Mouse (Mus musculus) kidney, adult 8-10 months (tissue): ENCODE measurements around the gene Cbx7.
"Not testable (repeated sequence)": the region's sequence is repeated elsewhere in the genome, so short reads cannot be mapped to it uniquely, and the experiment has no call there.

Source experiments
- DNase-seq, 2 experiments: peaks; one replicate each; pipeline ENCODE4 v3.0.0; 2022

Cbx7 gene

GRCm38 (mm10) chr15:79946022-79946421 lies 24.9 kb downstream of the Cbx7 start:
- peak; percentile 81 to 93 for DNase-seq

- DNase-seq = no peak
These were observed 26.0 kb downstream of the Cbx7 start for GRCm38 (mm10) chr15:79944948-79945347.

- no peak for DNase-seq
These were observed 27.3 kb downstream of the Cbx7 start for GRCm38 (mm10) chr15:79943584-79943983.

- no peak for DNase-seq
These were observed 28.4 kb downstream of the Cbx7 start for GRCm38 (mm10) chr15:79942541-79942940.

- DNase-seq = no peak
These were observed 30.0 kb downstream of the Cbx7 start for GRCm38 (mm10) chr15:79940932-79941331.

GRCm38 (mm10) chr15:79939913-79940312 lies 31.0 kb downstream of the Cbx7 start:
- DNase-seq = no peak

GRCm38 (mm10) chr15:79939501-79939900 lies 31.4 kb downstream of the Cbx7 start:
- not testable (repeated sequence) for DNase-seq

GRCm38 (mm10) chr15:79939020-79939419 lies 31.9 kb downstream of the Cbx7 start:
- DNase-seq = no peak

- DNase-seq = no peak
These were observed 34.6 kb downstream of the Cbx7 start for GRCm38 (mm10) chr15:79936374-79936751.

GRCm38 (mm10) chr15:79935654-79936373 lies 35.1 kb downstream of the Cbx7 start:
- DNase-seq = no peak

GRCm38 (mm10) chr15:79934776-79935175 lies 36.1 kb downstream of the Cbx7 start:
- no peak for DNase-seq

- no peak for DNase-seq
These were observed 37.0 kb downstream of the Cbx7 start for GRCm38 (mm10) chr15:79933670-79934514.

- no peak for DNase-seq
These were observed 37.8 kb downstream of the Cbx7 start for GRCm38 (mm10) chr15:79933052-79933669.

GRCm38 (mm10) chr15:79932323-79932987 lies 38.5 kb downstream of the Cbx7 start:
- peak; percentile 95 to 96 for DNase-seq

- DNase-seq = peak; percentile 63 to 68
These were observed 39.3 kb downstream of the Cbx7 start for GRCm38 (mm10) chr15:79931496-79932141.

- DNase-seq = no peak
These were observed 41.2 kb downstream of the Cbx7 start for GRCm38 (mm10) chr15:79929734-79930133.

- no peak for DNase-seq
These were observed 42.2 kb downstream of the Cbx7 start for GRCm38 (mm10) chr15:79928736-79929135.

- DNase-seq = no peak
These were observed 42.6 kb downstream of the Cbx7 start for GRCm38 (mm10) chr15:79928316-79928715.

GRCm38 (mm10) chr15:79927637-79928122 lies 43.2 kb downstream of the Cbx7 start:
- DNase-seq = peak; percentile 96 to 97

GRCm38 (mm10) chr15:79926856-79927416 lies 44.0 kb downstream of the Cbx7 start:
- DNase-seq = no peak

GRCm38 (mm10) chr15:79919787-79920186 lies 51.1 kb downstream of the Cbx7 start:
- DNase-seq = no peak

- no peak for DNase-seq
These were observed 52.4 kb downstream of the Cbx7 start for GRCm38 (mm10) chr15:79918485-79918884.
